Mouse (Mus musculus) urinary bladder, postnatal 14 days (tissue): ENCODE data around the gene Taf1b.
A peak's percentile ranks its signal among the peaks of the same experiment; 100 is the strongest.
"Not testable (repeated sequence)": the region's sequence is repeated elsewhere in the genome, so short reads cannot be mapped to it uniquely, and the experiment has no call there.

Experiments used
- DNase-seq: peaks from one replicate; pipeline ENCODE4 v3.0.0; 2021; ENCODE audit warnings: low spot score

The Taf1b gene

GRCm38 (mm10) chr12:24498150-24498840, at the start of gene Taf1b:
Gene Taf1b (plus strand): TSS chr12:24498359.
- peak; percentile 76 for DNase-seq

DNA sequence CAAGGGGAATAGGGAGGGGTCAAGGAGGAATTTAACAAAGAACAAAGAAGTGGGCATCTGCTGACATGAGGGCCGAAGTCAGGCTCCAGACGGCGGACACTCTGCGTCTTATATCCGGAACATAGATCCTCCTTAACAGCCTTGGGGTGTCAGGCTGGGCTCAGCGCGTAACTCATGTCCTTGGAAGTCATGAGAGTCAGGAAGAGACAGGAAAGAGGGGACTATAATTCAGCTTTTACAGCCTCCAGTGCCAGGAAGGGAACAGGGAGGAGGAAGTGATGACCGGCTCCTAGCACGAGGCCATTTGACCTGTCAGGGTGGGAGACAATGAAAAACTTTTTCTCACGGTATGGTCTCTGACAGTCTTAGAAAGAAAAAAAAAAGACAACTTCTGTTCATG, 37.8 kb upstream of the Taf1b start:
- no peak for DNase-seq

DNA sequence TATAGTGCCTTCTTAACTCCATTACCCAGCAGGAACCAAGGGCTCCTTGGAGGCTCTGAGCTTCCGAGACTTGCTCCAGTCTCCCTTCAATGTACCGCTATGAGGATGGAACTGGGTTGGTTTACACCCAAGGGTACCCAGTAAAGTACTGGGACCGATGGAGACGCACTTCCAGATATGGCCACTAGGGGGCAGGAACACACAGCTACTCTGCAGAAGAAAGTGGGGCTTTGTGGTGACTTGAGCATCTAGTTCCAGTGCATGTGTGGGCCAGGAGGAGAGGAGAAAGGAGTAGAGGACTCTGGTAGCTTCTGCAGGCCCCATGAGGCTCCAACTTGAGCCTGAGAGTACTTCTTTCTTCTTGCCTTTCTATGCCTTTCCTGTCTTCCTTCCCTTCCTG, 36.0 kb upstream of the Taf1b start:
- not testable (repeated sequence) for DNase-seq

DNA sequence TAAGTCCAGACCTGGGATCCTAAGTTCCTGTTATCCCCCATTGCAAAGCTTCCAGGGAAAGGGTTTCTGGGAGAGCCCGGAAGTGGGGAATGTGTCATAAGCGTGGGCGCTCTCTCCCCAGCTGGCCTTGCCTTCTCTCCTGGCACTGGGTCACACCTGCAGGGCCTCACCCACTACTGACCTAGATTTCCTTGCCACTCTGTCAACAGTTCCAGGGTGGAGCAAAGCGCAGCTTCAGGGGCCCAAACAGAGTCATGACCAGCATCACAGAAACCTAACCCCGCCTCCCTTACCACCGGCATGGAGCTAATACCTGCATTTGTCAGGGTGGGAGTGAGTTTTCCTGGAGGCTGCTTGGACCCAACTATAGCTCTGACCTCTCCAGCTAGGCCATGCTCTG, 34.7 kb upstream of the Taf1b start:
- peak; percentile 20 for DNase-seq

DNA sequence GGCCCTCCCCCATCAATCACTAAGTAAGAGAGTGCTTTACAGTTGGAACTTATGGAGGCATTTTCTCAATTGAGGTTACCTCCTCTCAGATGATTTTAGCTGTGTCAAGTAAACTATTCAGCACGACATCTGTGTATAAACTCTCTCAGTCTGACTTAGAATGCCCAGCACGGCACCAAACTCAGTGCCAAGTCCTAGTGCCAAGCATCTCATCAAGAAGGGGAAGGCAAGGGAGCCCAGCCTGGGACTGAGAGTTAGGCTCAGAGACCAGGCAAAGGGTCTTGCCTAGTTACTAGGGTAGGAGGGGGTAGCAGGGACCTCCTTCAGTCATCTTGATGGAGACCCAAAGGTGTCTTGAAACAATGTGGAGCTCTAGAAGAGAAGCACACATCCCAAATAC, 29.2 kb upstream of the Taf1b start:
- no peak for DNase-seq

GRCm38 (mm10) chr12:24470943-24471342, 27.2 kb upstream of the Taf1b start:
- peak; percentile 48 for DNase-seq

- DNase-seq: no peak
Observed at GRCm38 (mm10) chr12:24473221-24473620, 24.9 kb upstream of the Taf1b start.

DNA sequence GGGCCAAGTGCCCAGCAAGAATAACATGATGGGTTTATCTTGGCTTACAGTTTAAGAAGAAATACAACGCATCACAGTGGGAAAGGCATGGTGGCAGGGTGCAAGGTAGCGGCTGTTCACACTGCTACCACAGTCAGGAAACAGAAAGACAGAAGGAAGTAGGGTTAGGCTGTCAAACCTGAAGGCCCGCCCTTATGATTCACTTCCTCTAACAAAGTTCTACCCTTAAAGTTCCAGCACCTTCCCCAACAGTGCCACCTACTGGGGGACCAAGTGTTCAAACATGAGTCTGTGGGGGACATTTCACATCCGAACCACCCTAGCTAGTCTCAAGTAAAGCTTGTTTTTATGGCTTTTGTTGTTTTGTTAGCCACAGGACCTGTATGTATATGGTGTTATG, 13.2 kb upstream of the Taf1b start:
- no peak for DNase-seq

- no peak for DNase-seq
Observed at GRCm38 (mm10) chr12:24486882-24487281, 11.3 kb upstream of the Taf1b start.

- DNase-seq: not testable (repeated sequence)
Observed at GRCm38 (mm10) chr12:24492507-24492906, 5.7 kb upstream of the Taf1b start.

GRCm38 (mm10) chr12:24493011-24493410, 5.1 kb upstream of the Taf1b start:
- DNase-seq: no peak

DNA sequence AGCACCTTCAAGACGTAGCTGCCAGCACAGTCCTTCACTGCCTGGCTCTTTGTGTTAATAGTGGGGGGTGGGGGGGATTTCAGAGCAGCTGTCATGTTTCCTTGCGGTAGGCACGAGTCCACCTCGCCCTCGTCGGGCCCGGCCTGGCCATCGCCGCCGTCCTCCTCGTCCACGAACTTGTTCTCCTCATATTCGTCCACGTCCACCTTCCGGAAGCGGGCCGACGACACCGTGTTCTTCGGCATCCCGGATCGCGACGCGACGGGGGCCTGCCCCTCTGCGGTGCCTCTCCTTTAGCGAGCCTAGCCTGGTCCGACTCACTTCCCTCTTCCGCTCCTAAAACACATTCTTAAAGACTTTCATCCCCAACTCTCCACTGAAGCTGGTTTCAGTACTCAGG, 4.7 kb upstream of the Taf1b start:
- DNase-seq: no peak

GRCm38 (mm10) chr12:24494791-24495190, 3.4 kb upstream of the Taf1b start:
- not testable (repeated sequence) for DNase-seq

DNA sequence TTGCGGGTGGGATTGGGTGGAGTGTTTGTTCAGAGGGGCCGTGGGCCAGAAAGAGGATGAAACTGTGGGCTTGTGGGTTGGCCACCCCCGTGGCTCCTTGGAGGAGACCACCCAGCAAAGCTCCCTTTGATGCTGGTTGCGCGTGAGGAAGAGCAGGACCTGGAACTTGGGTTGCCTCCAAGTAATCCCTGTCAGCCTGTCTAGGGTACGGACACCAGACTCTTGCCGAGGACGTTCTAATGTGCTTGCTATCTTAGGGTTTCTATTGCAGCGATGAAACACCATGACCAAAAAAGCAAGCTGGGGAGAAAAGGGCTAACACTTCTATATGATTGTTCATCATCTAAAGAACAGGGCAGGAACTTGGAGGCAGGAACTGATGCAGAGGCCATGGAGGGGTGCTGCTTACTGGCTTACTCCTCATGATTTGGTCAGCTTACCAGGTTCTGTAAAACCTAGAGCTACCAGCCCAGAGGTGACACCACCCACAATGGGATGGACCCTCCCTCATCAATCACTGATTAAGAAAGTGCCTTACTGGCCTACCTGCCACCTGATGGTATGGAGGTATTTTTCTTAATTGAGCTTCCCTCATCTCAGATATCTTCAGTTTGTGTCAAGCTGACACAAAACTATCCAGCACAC, 804 bp downstream of the Taf1b start:
- DNase-seq: not testable (repeated sequence)

- DNase-seq: no peak
Observed at GRCm38 (mm10) chr12:24517118-24517517, 19.0 kb downstream of the Taf1b start.

GRCm38 (mm10) chr12:24521076-24521475, 22.9 kb downstream of the Taf1b start:
- no peak for DNase-seq

DNA sequence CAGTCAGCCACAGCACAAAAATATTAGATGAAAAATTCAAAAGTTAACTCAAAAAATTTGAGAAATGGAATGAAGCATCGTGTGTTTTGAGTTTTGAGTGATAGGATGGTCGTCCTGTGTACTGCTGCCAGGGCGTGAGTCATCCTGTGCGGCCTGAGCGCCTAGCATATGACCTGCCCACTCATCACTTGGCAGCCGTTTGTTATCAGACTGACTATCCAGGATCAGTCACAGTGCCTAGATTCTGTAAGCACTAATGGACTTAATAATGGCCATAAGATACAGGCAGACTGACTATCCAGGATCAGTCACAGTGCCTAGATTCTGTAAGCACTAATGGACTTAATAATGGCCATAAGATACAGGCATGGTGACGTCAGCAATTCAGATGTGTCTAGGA, 26.9 kb downstream of the Taf1b start:
- not testable (repeated sequence) for DNase-seq

DNA sequence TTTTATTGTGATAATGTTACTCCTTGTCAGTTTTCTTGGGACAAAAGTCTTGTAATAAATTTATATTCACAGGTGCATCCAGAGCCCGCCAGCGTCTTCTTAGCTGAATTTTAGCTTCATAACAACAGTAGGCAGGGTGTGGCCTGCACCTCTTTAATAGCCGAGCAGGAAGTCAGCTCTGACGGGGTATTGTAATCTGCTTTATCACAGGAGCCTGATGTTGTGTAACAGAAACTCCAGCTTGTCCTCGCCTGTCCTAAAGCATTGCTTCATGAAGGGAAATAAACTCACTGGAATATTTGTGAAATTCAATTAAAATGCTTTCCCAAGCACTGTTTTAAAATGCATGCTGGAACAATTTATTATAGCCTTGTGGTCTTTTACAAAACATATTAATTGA, 38.2 kb downstream of the Taf1b start:
- peak; percentile 35 for DNase-seq

- no peak for DNase-seq
Observed at GRCm38 (mm10) chr12:24537201-24537600, 39.0 kb downstream of the Taf1b start.

DNA sequence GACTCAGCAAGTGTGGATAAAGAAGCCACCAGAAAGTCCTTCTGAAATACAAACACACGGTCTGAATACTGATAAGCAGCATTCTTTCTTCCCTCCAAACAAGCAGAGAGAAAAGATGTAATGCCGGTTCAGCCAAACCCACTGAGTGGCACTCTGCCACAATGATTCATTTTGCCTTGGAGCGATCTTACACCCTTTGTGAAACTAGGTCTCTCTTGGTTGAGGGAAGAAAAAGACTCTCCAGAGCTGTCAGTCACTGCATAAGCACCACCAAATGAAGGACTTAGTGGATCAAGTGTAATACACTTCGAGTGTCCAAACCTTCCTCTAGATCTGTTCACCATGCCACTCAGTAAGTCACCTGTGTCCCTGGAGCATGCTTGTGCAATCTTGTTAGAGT, 39.8 kb downstream of the Taf1b start:
- DNase-seq: peak; percentile 74

DNA sequence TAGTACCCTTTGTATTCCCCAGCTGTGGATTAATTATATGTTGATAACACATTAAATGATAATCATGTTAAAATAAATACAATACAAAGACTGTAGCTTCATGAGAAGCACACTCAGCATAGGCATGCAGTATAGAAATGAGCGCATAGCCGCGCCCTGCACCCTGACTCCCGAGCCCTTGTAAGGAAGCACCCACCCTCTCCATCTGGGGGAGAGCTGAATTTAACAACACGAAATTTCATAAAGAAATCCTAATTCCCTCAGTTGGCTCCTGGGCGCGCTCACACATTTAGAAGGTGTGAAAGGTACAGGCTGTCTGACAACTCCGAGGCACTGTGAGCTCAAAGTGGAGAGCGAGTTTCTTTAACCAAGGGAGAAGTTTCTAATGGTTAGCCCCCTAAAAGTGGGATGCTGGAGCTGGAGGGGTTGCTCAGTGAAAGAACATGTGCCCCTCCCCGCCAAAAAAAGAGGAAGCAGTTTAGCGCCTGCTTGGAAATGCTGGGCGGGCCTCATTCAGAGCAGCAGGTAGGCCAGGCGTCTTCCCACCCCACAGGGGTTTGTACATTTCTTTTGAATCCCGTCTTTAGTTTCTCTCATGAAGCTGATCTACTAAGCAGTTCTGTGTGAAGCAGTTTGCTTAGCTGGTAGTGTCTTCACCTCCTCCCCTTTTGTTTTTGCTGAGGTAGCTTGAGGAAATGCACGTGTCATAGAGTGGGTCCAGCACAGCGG, 43.4 kb downstream of the Taf1b start:
- no peak for DNase-seq

GRCm38 (mm10) chr12:24547686-24548085, 49.5 kb downstream of the Taf1b start:
- no peak for DNase-seq

DNA sequence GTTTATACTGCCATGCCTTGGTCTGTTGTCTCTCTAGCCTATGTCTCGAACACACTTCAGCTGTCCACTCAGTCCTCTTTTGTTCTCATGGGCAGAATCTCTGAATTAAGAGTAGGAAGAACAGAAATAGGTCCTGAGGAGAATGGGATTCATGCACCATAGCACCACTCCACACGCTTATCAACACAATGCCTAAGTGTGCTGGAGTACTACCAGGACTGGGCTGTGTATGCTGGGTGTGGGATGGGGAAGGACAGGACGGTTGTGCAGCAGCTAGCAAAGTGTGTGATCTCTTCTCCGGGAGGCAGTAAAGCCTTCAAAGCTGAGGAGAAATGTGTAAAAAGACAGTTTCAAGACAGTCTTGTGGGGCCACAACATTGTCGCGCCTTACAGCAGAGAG, 50.7 kb downstream of the Taf1b start:
- no peak for DNase-seq
